Mouse (Mus musculus) lung, adult 2 months (tissue): ENCODE measurements around the gene Ddx3y.

Source experiments
- CTCF ChIP-seq: fragments of 200-500 bp; IDR thresholded peaks from 2 replicates; pipeline ENCODE4 v1.5.1; 2011; ENCODE audit warnings: mild to moderate bottlenecking, low read length, control low read depth; ENCODE audit not compliant: insufficient read depth
- POLR2A ChIP-seq: fragments of 200-500 bp; IDR thresholded peaks from 2 replicates; pipeline ENCODE4 v1.6.1; 2011; ENCODE audit warnings: low read depth, mild to moderate bottlenecking, control low read depth, low read length, borderline replicate concordance; ENCODE audit errors: extremely low read depth

DNA sequence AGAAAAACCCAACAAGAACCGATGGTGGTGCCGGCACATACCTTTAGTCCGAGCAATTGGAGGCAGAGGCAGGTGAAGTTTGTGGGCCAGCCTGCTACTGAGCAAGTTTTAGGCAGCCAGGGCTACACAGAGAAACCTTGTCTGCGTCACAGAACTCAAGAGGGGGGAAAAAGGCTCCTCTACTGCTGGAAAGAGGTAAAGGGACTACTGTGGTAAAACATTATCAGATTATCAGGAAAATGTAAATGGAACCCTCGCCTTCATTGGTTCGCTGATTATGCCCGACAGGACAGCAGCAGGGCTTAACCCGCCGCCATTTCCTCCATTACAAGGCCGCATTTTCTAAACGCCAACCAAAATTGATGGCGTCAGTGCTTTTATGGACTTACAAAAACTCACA is 694 bp downstream of the Ddx3y start:
- TF ChIP-seq CTCF, result no peak
- TF ChIP-seq POLR2A, result no peak
